20 mouse cellular contexts compared by ENCODE assay signal in the genomic region with DNA sequence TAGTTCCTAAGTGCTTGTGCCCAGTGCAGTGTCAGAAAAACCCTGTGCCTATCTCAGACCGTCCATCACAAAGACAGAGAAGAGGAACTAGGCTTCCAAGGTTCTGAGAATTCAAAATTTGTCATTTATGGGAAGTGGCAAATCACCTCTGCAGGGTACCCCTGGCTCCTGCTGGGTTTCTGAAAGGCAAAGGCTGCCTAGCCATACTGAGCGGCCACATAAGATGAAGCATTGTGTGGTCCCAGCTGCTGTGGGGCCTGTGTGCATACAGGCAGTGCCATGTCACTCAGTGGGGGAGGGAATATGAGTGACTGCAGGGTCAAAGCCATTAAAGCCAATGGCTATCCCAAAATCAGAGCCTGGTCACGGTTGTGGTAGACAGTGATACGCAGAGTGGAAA. TPM values are rescaled to one million over a fixed set of nuclear protein-coding genes. Genes with fewer than 3 reads are reported as not detected.
DNase-seq lines count a peak whose midpoint lies in the region; ATAC-seq and TF ChIP-seq lines count a peak whose summit lies in the region.
"Had no signal": no experiment of that assay in that cellular context is flagged by ENCODE, and none has a peak within 500 bp of the region (broad histone marks: within the 10 kb centered on the region; RNA-seq: fewer than 3 reads in every experiment).

No protein-coding gene starts in this region.

- no peak overlapping the region for H3K27ac ChIP-seq in midbrain, embryonic 11.5 days (ENCODE audit: low read depth, low read length)
- no peak overlapping the region for H3K27ac ChIP-seq in midbrain, embryonic 14.5 days (replicated peaks; ENCODE audit: low read depth, low read length)
- no peak overlapping the region for H3K27ac ChIP-seq in hindbrain, embryonic 14.5 days
- H3K27ac ChIP-seq in midbrain, postnatal 0 days (ENCODE audit: low read depth, low read length), result no peak overlapping the region
- H3K27ac ChIP-seq: embryonic facial prominence, embryonic 15.5 days; kidney, embryonic 15.5 days; limb, embryonic 13.5 days; liver, embryonic 14.5 days; lung, embryonic 15.5 days had no signal

- no peak overlapping the region for H3K4me3 ChIP-seq in midbrain, embryonic 11.5 days (ENCODE audit: low read depth, low read length)
- no peak overlapping the region for H3K4me3 ChIP-seq in midbrain, embryonic 14.5 days (replicated peaks; ENCODE audit: low read depth, low read length)
- H3K4me3 ChIP-seq in hindbrain, embryonic 14.5 days (replicated peaks; ENCODE audit: low read length), result no peak overlapping the region
- H3K4me3 ChIP-seq in midbrain, postnatal 0 days (ENCODE audit: low read depth, low read length), result no peak overlapping the region
- H3K4me3 ChIP-seq: embryonic facial prominence, embryonic 15.5 days; kidney, embryonic 15.5 days; limb, embryonic 13.5 days; lung, embryonic 15.5 days; myocyte had no signal

- H3K27me3 ChIP-seq in midbrain, embryonic 11.5 days (ENCODE audit: control insufficient read depth, insufficient read depth, low read length), result no peaks in the 10 kb centered on the region
- H3K27me3 ChIP-seq in midbrain, embryonic 14.5 days (ENCODE audit: control insufficient read depth, insufficient read depth, low read length), result no peaks in the 10 kb centered on the region
- H3K27me3 ChIP-seq in hindbrain, embryonic 14.5 days (ENCODE audit: control insufficient read depth, insufficient read depth, low read length), result 0 out of 2 replicates have a peak, but pooled peaks cover 4% of the 10 kb centered on the region
- no peaks in the 10 kb centered on the region for H3K27me3 ChIP-seq in midbrain, postnatal 0 days (ENCODE audit: insufficient read depth, low read length)
- H3K27me3 ChIP-seq: embryonic facial prominence, embryonic 15.5 days; kidney, embryonic 15.5 days; limb, embryonic 13.5 days; lung, embryonic 15.5 days had no signal

- no peaks in the 10 kb centered on the region; the same call in 1 of the 2 replicates for H3K4me1 ChIP-seq in midbrain, embryonic 11.5 days (ENCODE audit: control insufficient read depth, insufficient read depth, low read length)
- peaks cover 1% of the 10 kb centered on the region; the same call in 1 of the 2 replicates for H3K4me1 ChIP-seq in midbrain, embryonic 14.5 days (ENCODE audit: control insufficient read depth, insufficient read depth, low read length)
- H3K4me1 ChIP-seq in hindbrain, embryonic 14.5 days (replicated peaks; ENCODE audit: control insufficient read depth, insufficient read depth, low read length), result no peaks in the 10 kb centered on the region
- H3K4me1 ChIP-seq in midbrain, postnatal 0 days (ENCODE audit: insufficient read depth, low read length), result no peaks in the 10 kb centered on the region
- H3K4me1 ChIP-seq: limb, embryonic 13.5 days; lung, embryonic 15.5 days had no signal

- 0 out of 2 replicates have a peak, but pooled peaks have one; percentile 42 for ATAC-seq in midbrain, embryonic 11.5 days (ENCODE audit: low FRiP score)
- ATAC-seq in midbrain, embryonic 14.5 days (ENCODE audit: low FRiP score, low TSS enrichment), result no peak
- peak; percentile 58 for ATAC-seq in granulocyte monocyte progenitor cell, adult 5-6 weeks (replicated peaks; ENCODE audit: poor library complexity, severe bottlenecking)
- peak; percentile 62; the same call in 1 of the 2 replicates for ATAC-seq in hindbrain, embryonic 14.5 days (ENCODE audit: low FRiP score)
- ATAC-seq in midbrain, postnatal 0 days (ENCODE audit: low FRiP score), result no peak
- ATAC-seq: intestine, postnatal 0 days had no signal

- no peak overlapping the region for H3K9ac ChIP-seq in midbrain, embryonic 11.5 days (ENCODE audit: low read length)
- H3K9ac ChIP-seq in midbrain, embryonic 14.5 days (replicated peaks; ENCODE audit: low read length), result no peak overlapping the region
- H3K9ac ChIP-seq in hindbrain, embryonic 14.5 days, result no peak overlapping the region
- no peak overlapping the region for H3K9ac ChIP-seq in midbrain, postnatal 0 days (replicated peaks; ENCODE audit: low read length, poor library complexity, severe bottlenecking)
- H3K9ac ChIP-seq: embryonic facial prominence, embryonic 15.5 days; kidney, embryonic 15.5 days; limb, embryonic 13.5 days; liver, embryonic 14.5 days; lung, embryonic 15.5 days had no signal

- no peaks in the 10 kb centered on the region for H3K9me3 ChIP-seq in midbrain, embryonic 11.5 days (ENCODE audit: control insufficient read depth, low read length)
- H3K9me3 ChIP-seq in midbrain, embryonic 14.5 days (ENCODE audit: control insufficient read depth, low read length), result no peaks in the 10 kb centered on the region
- H3K9me3 ChIP-seq in hindbrain, embryonic 14.5 days (ENCODE audit: control insufficient read depth, low read length), result no peaks in the 10 kb centered on the region
- no peaks in the 10 kb centered on the region for H3K9me3 ChIP-seq in midbrain, postnatal 0 days (ENCODE audit: low read length)
- H3K9me3 ChIP-seq: embryonic facial prominence, embryonic 15.5 days; kidney, embryonic 15.5 days; limb, embryonic 13.5 days; lung, embryonic 15.5 days had no signal

- DNase-seq in midbrain, embryonic 11.5 days (ENCODE audit: low spot score, missing footprints), result no peak
- no peak for DNase-seq in midbrain, embryonic 14.5 days
- DNase-seq in hindbrain, embryonic 14.5 days (ENCODE audit: low spot score), result no peak
- DNase-seq in midbrain, postnatal 0 days (ENCODE audit: low spot score), result peak; percentile 23
- no peak for DNase-seq in gastrocnemius, postnatal 4 days (ENCODE audit: low spot score in 2 of 2)
- DNase-seq in heart, adult 8-10 months (ENCODE audit: low spot score), result no peak
- DNase-seq: adrenal gland, adult 2 months; cerebellum, adult 8-10 months; heart, adult 18-20 months; heart, postnatal 4 days; right cerebral cortex, adult 18-20 months; thymus, postnatal 36 days had no signal

- whole genome bisulfite sequencing in midbrain, embryonic 11.5 days, result 47% methylated on average over 4 of the region's 4 CpGs
- WGBS in midbrain, embryonic 14.5 days, result 27% methylated on average over 4 of the region's 4 CpGs
- WGBS in hindbrain, embryonic 14.5 days, result 39% methylated on average over 4 of the region's 4 CpGs
- 54% methylated on average over 4 of the region's 4 CpGs for WGBS in midbrain, postnatal 0 days

- TF ChIP-seq CTCF in midbrain, postnatal 0 days (IDR thresholded peaks at IDR 0.05), result no peak

- H3K4me2 ChIP-seq in midbrain, embryonic 11.5 days, result no peak overlapping the region
- no peak overlapping the region for H3K4me2 ChIP-seq in midbrain, embryonic 14.5 days (ENCODE audit: low read length)
- no peak overlapping the region for H3K4me2 ChIP-seq in hindbrain, embryonic 14.5 days (replicated peaks)
- H3K4me2 ChIP-seq in midbrain, postnatal 0 days (ENCODE audit: low read depth, low read length, poor library complexity, severe bottlenecking), result no peak overlapping the region
- H3K4me2 ChIP-seq: embryonic facial prominence, embryonic 15.5 days; kidney, embryonic 15.5 days; limb, embryonic 13.5 days; lung, embryonic 15.5 days had no signal

- no peaks in the 10 kb centered on the region for H3K36me3 ChIP-seq in midbrain, embryonic 11.5 days (ENCODE audit: control insufficient read depth, insufficient read depth, low read length)
- no peaks in the 10 kb centered on the region for H3K36me3 ChIP-seq in midbrain, embryonic 14.5 days (ENCODE audit: control insufficient read depth, insufficient read depth, low read length)
- H3K36me3 ChIP-seq in hindbrain, embryonic 14.5 days (replicated peaks; ENCODE audit: control insufficient read depth, insufficient read depth), result no peaks in the 10 kb centered on the region
- H3K36me3 ChIP-seq in midbrain, postnatal 0 days (ENCODE audit: insufficient read depth, low read length), result no peaks in the 10 kb centered on the region
- H3K36me3 ChIP-seq: embryonic facial prominence, embryonic 15.5 days; kidney, embryonic 15.5 days; limb, embryonic 13.5 days; lung, embryonic 15.5 days had no signal

RNA-seq across cellular contexts. Expression of gene Slco3a1, which starts 31.5 kb away (rescaled TPM):
- polyA plus RNA-seq in midbrain, embryonic 11.5 days (2014; fragmentation: Nextera tagmentation; extraction: Ambion mirVana), result 7.8 and 8.4 TPM in 2 replicates
- polyA plus RNA-seq in midbrain, embryonic 14.5 days (2014; fragmentation: Nextera tagmentation; extraction: Ambion mirVana), result 18.9 and 25.4 TPM in 2 replicates
- 34.9 and 51.2 TPM in 2 replicates for total RNA-seq in granulocyte monocyte progenitor cell, adult 5-6 weeks (2014; fragmentation: Nextera tagmentation)
- 25.2 and 27.1 TPM in 2 replicates for total RNA-seq in granulocyte monocyte progenitor cell, adult 5-6 weeks (2017)
- 14.6 and 17.2 TPM in 2 replicates for polyA plus RNA-seq in hindbrain, embryonic 14.5 days (2014; fragmentation: Nextera tagmentation; extraction: Ambion mirVana)
- total RNA-seq in midbrain, postnatal 0 days (2014; rRNA removed), result 32.7 and 39.2 TPM in 2 replicates
- 21.8 and 23.4 TPM in 2 replicates for polyA plus RNA-seq in midbrain, postnatal 0 days (2015; fragmentation: Nextera tagmentation; extraction: Ambion mirVana)
- total RNA-seq in gastrocnemius, postnatal 4 days (2021), result 10 to 100 TPM; 30.0 to 30.2 TPM
- total RNA-seq in heart, adult 8-10 months (2022), result 100 to 1,000 TPM; 120 to 156 (median 130) TPM

Comparison
In these comparisons a context has a peak if more than half of its experiments do, and no peak if none do; other contexts are left out.
1. ATAC-seq: peak in midbrain, embryonic 11.5 days (single experiment), granulocyte monocyte progenitor cell, adult 5-6 weeks (single experiment) and hindbrain, embryonic 14.5 days (single experiment); none in midbrain, embryonic 14.5 days (single experiment) and midbrain, postnatal 0 days (single experiment).